Mouse (Mus musculus) intestine, embryonic 14.5 days (tissue): ENCODE data around the gene Tk2. TPM values are rescaled to one million over a fixed set of nuclear protein-coding genes. Genes with fewer than 3 reads are reported as not detected.

Experiments used
- ATAC-seq: fragments of 200-750 bp; cut with Nextera tagmentation; replicated peaks from 2 replicates; pipeline ENCODE4 v1.8.0; 2017; ENCODE audit warnings: low read depth, moderate number of reproducible peaks, moderate TSS enrichment, moderate library complexity; ENCODE audit not compliant: low FRiP score, low TSS enrichment
- DNase-seq: peaks from one replicate; pipeline ENCODE4 v3.0.0-alpha.2; 2018; ENCODE audit warnings: low spot score
- H3K27ac ChIP-seq: fragments of 300-500 bp; sonication (generic); 2 replicates; pipeline ENCODE4 v1.5.1; 2014; ENCODE audit warnings: low read depth, mild to moderate bottlenecking, control low read depth
- H3K27me3 ChIP-seq: fragments of 300-500 bp; sonication (generic); replicated peaks from 2 replicates; pipeline ENCODE4 v1.6.1; 2014; ENCODE audit warnings: low read length, control low read depth; ENCODE audit not compliant: control insufficient read depth, insufficient read depth
- H3K36me3 ChIP-seq: fragments of 300-500 bp; sonication (generic); 2 replicates; pipeline ENCODE4 v1.6.1; 2014; ENCODE audit warnings: low read length, control low read depth; ENCODE audit not compliant: control insufficient read depth, insufficient read depth
- H3K4me1 ChIP-seq: fragments of 300-500 bp; sonication (generic); replicated peaks from 2 replicates; pipeline ENCODE4 v1.6.1; 2014; ENCODE audit warnings: low read length, control low read depth, mixed read lengths; ENCODE audit not compliant: control insufficient read depth, insufficient read depth
- H3K4me2 ChIP-seq: fragments of 300-500 bp; sonication (generic); 2 replicates; pipeline ENCODE4 v1.6.1; 2014; ENCODE audit warnings: low read length
- H3K4me3 ChIP-seq: fragments of 300-500 bp; sonication (generic); 2 replicates; pipeline ENCODE4 v1.5.1; 2014; ENCODE audit warnings: low read depth, low read length, control low read depth, mixed read lengths
- H3K9ac ChIP-seq: fragments of 300-500 bp; sonication (generic); 2 replicates; pipeline ENCODE4 v1.6.1; 2014; ENCODE audit warnings: mild to moderate bottlenecking, low read length
- H3K9me3 ChIP-seq: fragments of 300-500 bp; sonication (generic); 2 replicates; pipeline ENCODE4 v1.6.1; 2016; ENCODE audit warnings: low read length, control low read depth; ENCODE audit not compliant: control insufficient read depth
- WGBS: fragments of 180-500 bp; shearing (Covaris S2); extraction: QIAGEN DNeasy Blood & Tissue Kit; methylation state at CpG from one replicate; pipeline ENCODE4 v1.1.7; 2014; 5-methylcytosine and 5-hydroxymethylcytosine counted together
- polyA plus RNA-seq: library from polyadenylated mRNA; unstranded; fragments of >200 nt; fragmentation: Nextera tagmentation; extraction: Ambion mirVana; gene quantifications from 2 replicates; pipeline ENCODE4 v1.2.1, GENCODE M21; 2014

Gene Tk2
- polyA plus RNA-seq, 1 experiment from 2014 or later, result 15.3 TPM

DNA sequence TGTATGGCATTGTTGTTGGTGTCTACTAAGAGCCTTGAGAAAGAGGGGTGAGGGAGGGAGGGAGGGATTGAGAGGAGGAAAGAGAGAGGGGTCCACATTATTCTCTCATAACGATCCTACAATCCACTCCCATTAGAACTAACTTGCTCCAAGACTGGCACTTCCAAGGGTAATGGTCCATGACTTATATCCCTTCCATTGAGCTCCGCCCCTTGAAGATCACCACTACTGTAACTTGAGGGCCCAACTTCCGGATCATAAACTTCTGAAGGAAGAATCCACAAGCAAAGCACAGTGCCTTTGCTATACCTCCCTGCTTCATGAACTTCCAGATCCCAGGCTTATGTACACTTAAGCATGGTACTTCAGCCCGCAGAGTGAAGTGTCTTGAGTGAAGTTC, 46.0 kb downstream of the Tk2 start:
- H3K4me2 ChIP-seq, result no peak overlapping the region
- no peaks in the 10 kb centered on the region for H3K36me3 ChIP-seq
- no peak for ATAC-seq
- no peaks in the 10 kb centered on the region for H3K4me1 ChIP-seq
- DNase-seq, result no peak
- no peaks in the 10 kb centered on the region for H3K27me3 ChIP-seq
- H3K9ac ChIP-seq, result no peak overlapping the region
- no peak overlapping the region for H3K27ac ChIP-seq
- no peaks in the 10 kb centered on the region for H3K9me3 ChIP-seq
- 90% methylated on average over 4 of the region's 4 CpGs for WGBS
- H3K4me3 ChIP-seq, result no peak overlapping the region

DNA sequence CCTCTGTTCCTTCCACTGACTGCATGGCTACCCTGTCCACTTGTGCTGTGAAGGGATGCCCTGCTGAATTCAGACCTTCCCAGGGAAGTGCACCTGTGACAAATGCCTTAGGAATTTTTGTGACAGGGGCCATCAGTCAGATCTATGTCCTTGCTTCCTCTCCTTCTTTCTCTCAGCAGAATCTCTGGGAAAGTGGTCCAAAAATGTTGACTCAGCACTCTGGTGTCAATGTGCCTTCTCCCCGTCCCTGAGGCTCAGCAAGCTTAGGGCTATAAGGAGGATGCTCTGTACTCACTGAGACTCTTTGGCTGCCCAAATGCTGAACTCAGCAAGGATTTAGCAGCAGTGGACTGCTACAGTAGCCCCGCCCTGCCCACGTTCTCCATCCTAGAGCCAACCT, 46.7 kb downstream of the Tk2 start:
- no peaks in the 10 kb centered on the region for H3K9me3 ChIP-seq
- H3K27ac ChIP-seq, result no peak overlapping the region
- H3K4me3 ChIP-seq, result no peak overlapping the region
- H3K27me3 ChIP-seq, result no peaks in the 10 kb centered on the region
- H3K9ac ChIP-seq, result no peak overlapping the region
- no peak for ATAC-seq
- H3K36me3 ChIP-seq, result no peaks in the 10 kb centered on the region
- H3K4me1 ChIP-seq, result no peaks in the 10 kb centered on the region
- DNase-seq, result no peak
- 90% methylated on average over 3 of the region's 3 CpGs for WGBS
- no peak overlapping the region for H3K4me2 ChIP-seq

DNA sequence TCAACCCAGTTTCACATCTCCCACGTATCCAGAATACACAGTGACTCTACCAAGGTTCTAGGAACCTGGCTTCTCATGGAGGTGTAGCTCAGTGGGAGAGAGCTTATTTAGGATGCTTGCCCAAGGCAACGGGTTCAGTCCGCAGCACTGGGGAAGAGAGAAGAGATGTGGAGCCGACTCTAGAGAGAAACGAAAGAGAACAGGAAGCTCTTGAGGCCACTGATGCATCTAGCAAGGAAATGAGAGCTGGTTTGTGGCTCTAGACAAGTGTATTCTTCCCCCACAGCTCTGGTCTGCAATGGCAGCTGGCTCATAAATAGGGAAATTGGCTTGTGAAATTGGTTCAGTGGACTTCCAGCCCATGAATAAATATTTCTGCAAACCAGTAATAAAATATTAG, 48.6 kb downstream of the Tk2 start:
- no peaks in the 10 kb centered on the region for H3K27me3 ChIP-seq
- DNase-seq (no peak), ATAC-seq (no peak)
- no peak overlapping the region for H3K9ac ChIP-seq
- H3K4me2 ChIP-seq, result no peak overlapping the region
- no peak overlapping the region for H3K27ac ChIP-seq
- H3K4me3 ChIP-seq, result no peak overlapping the region
- 61% methylated on average over 5 of the region's 5 CpGs for WGBS
- H3K36me3 ChIP-seq, result no peaks in the 10 kb centered on the region
- no peaks in the 10 kb centered on the region for H3K9me3 ChIP-seq
- no peaks in the 10 kb centered on the region for H3K4me1 ChIP-seq

DNA sequence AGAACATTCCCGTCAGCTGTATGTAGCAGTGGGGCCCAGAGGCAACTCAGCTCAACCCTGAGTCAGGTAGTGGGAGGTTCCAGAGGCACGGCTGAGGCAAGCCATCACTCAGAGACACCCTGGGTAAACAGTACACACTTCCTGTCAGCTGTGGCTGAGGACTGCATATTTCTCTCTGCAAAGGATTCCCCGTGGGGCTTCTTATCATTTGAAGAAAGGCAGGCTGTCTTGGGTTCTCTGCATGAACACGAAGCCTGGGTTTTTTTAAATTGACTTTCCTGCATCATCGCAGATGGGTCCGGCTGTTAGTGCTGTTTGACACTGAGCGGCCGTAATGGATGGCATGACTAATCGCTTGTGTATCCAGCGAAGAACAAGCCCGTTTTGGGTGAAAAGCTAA, 56.9 kb downstream of the Tk2 start:
- H3K9me3 ChIP-seq, result no peaks in the 10 kb centered on the region
- no peak overlapping the region for H3K4me3 ChIP-seq
- 14% methylated on average over 11 of the region's 11 CpGs for WGBS
- ATAC-seq, result peak; percentile 86
- H3K36me3 ChIP-seq, result no peaks in the 10 kb centered on the region
- peak overlapping the region; percentile 14; the same call in 1 of the 2 replicates for H3K27ac ChIP-seq
- H3K27me3 ChIP-seq, result no peaks in the 10 kb centered on the region
- peak overlapping the region; percentile 2; the same call in 1 of the 2 replicates for H3K4me2 ChIP-seq
- H3K9ac ChIP-seq, result no peak overlapping the region
- DNase-seq, result peak; percentile 68
- H3K4me1 ChIP-seq, result peaks cover 3% of the 10 kb centered on the region; the same call in 1 of the 2 replicates

DNA sequence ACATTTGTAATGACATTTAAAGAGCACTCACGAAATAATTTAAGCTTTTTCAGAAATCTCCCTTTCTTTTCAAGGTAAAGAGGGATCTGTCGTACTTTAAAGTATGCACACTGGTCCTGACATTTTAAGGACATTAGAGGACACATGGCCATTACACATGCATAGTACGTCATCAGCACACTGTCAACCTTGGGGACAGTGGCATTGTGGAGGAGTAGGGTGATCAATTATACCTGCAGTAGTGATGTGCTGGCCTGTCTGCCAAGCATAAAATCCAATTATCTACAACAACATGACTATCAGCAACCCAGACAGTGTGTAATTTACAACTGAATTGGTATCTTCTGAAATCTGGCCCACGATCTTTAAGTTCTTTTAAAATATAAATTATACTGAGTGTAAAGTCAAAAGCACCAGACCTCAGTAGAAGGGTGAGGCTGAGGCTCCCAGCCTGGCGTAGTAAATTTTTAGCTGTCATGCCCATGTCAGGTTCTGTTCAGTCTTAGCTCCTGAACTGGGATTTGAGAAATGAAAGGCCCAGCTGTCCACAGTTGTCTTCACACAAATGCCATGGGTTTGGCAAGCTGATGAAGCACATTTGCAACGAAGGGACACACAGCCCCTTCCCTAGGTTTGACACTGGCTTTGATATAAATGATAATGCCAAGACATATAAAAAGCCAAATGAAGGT, 57.4 kb downstream of the Tk2 start:
- no peaks in the 10 kb centered on the region for H3K36me3 ChIP-seq
- peak overlapping the region; percentile 2; the same call in 1 of the 2 replicates for H3K4me2 ChIP-seq
- H3K4me3 ChIP-seq, result no peak overlapping the region
- 56% methylated on average over 6 of the region's 6 CpGs for WGBS
- DNase-seq (no peak), ATAC-seq (no peak)
- H3K27me3 ChIP-seq, result no peaks in the 10 kb centered on the region
- peaks cover 3% of the 10 kb centered on the region; the same call in 1 of the 2 replicates for H3K4me1 ChIP-seq
- H3K9ac ChIP-seq, result no peak overlapping the region
- no peaks in the 10 kb centered on the region for H3K9me3 ChIP-seq
- H3K27ac ChIP-seq, result 0 out of 2 replicates have a peak overlapping the region, but pooled peaks have one; percentile 14

DNA sequence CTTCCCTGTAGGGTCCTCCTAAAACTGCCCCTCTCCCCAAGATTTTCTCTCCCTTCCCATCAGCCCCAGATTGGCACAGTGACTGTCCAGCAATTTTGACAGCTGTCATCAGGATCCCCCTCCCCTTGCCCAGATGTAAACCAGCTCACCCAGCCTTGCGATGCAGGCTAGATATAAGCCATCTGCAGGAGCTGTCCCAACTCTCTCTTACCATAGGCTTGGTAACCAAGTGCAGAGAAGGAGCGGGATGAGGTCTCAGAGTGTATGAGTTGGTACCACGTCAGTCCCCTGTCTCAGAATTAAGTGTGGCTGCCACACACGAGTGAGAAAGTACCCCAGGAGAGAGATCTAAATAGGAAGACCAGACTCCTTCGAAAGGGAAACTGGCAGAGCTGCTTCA, 59.9 kb downstream of the Tk2 start:
- Histone ChIP-seq H3K4me3 (no peak overlapping the region), H3K4me1 (peaks cover 3% of the 10 kb centered on the region; the same call in 1 of the 2 replicates), H3K4me2 (no peak overlapping the region), H3K27me3 (no peaks in the 10 kb centered on the region), H3K36me3 (no peaks in the 10 kb centered on the region), H3K9ac (no peak overlapping the region), H3K27ac (no peak overlapping the region), H3K9me3 (no peaks in the 10 kb centered on the region)
- ATAC-seq (no peak), DNase-seq (no peak)
- WGBS, result 40% methylated on average over 5 of the region's 5 CpGs

DNA sequence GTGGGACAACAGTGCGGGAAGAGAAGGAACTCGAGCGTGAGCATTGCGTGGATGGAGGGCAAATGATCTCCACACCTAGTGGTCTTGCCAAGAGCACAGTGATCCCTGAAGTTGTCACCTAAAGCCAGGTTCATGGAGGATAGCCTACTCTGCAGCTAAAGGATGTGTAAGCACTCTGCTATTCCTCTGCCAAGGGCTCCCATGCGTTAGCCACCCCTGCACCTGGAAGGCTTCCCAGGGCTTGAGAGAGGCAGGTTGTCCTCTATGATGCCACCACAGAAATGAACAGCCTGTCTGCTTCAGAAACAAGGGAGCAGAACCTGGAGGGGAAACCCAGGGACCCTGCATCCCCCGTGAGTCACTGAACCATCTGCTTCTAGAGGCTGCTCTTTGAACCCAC, 60.7 kb downstream of the Tk2 start:
- 85% methylated on average over 6 of the region's 6 CpGs for WGBS
- H3K27ac ChIP-seq, result no peak overlapping the region

DNA sequence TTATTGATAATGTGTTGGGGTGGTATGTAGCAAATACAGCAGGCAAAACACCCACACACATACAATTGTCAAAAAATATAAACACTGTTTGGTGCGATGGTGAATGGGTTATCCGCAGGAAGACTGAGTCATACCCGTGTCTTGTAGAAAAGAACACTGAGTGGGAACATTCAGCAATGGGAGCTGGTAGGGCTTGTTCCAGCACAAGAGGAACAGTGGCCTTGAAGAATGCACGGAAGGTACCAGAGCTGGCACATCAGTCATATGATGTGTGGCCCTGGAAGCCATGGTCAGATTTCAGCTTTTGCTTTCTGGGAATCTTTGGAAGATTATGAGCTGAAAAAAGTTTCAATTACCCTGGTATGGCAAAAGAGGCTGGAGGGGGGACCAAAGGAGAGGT, 61.5 kb downstream of the Tk2 start:
- H3K4me1 ChIP-seq, result peaks cover 3% of the 10 kb centered on the region; the same call in 1 of the 2 replicates
- H3K36me3 ChIP-seq, result no peaks in the 10 kb centered on the region
- H3K27me3 ChIP-seq, result no peaks in the 10 kb centered on the region
- 84% methylated on average over 4 of the region's 4 CpGs for WGBS
- no peak overlapping the region for H3K4me3 ChIP-seq
- H3K9me3 ChIP-seq, result no peaks in the 10 kb centered on the region
- DNase-seq (no peak), ATAC-seq (no peak)
- H3K27ac ChIP-seq, result no peak overlapping the region
- H3K4me2 ChIP-seq, result no peak overlapping the region
- no peak overlapping the region for H3K9ac ChIP-seq

More for the DNA sequence above, 60.7 kb downstream of the Tk2 start:
- no peaks in the 10 kb centered on the region for H3K9me3 ChIP-seq
- DNase-seq (no peak), ATAC-seq (no peak)
- no peak overlapping the region for H3K4me2 ChIP-seq
- H3K4me1 ChIP-seq, result peaks cover 3% of the 10 kb centered on the region; the same call in 1 of the 2 replicates
- no peak overlapping the region for H3K4me3 ChIP-seq
- no peaks in the 10 kb centered on the region for H3K27me3 ChIP-seq
- no peak overlapping the region for H3K9ac ChIP-seq
- no peaks in the 10 kb centered on the region for H3K36me3 ChIP-seq

DNA sequence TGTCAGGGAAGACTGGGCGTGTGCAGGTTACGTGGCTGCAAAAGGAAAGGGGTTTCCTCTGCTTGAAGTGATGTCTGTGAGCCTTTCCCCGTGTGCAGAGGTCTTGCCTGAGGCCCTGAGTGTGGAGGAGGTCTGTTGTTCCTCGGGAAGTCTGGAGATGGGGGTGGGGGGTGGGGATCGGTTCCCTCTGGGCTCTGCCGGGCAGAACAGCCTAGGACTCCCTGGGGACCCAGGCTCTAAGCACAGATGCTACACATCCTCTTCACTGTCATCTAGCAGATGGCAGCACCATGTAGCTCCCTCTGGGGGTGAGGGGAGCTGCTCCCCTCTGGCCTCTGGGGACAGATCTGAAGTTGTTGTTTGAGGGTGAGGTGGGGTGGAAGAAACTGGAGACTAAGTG, 63.5 kb downstream of the Tk2 start:
- 33% methylated on average over 6 of the region's 6 CpGs for WGBS
- Histone ChIP-seq H3K9ac (no peak overlapping the region), H3K4me3 (no peak overlapping the region), H3K9me3 (no peaks in the 10 kb centered on the region), H3K36me3 (no peaks in the 10 kb centered on the region), H3K27ac (no peak overlapping the region), H3K4me2 (no peak overlapping the region), H3K4me1 (no peaks in the 10 kb centered on the region), H3K27me3 (no peaks in the 10 kb centered on the region)
- DNase-seq, result no peak
- no peak for ATAC-seq
